Mouse (Mus musculus) ovary, postnatal 10 days (tissue): ENCODE data around the gene Axin1.
"Not testable (repeated sequence)": the region's sequence is repeated elsewhere in the genome, so short reads cannot be mapped to it uniquely, and the experiment has no call there.

Experiments
- DNase-seq: peaks from one replicate; pipeline ENCODE4 v3.0.0; 2022; ENCODE audit warnings: low spot score

Axin1 gene

DNA sequence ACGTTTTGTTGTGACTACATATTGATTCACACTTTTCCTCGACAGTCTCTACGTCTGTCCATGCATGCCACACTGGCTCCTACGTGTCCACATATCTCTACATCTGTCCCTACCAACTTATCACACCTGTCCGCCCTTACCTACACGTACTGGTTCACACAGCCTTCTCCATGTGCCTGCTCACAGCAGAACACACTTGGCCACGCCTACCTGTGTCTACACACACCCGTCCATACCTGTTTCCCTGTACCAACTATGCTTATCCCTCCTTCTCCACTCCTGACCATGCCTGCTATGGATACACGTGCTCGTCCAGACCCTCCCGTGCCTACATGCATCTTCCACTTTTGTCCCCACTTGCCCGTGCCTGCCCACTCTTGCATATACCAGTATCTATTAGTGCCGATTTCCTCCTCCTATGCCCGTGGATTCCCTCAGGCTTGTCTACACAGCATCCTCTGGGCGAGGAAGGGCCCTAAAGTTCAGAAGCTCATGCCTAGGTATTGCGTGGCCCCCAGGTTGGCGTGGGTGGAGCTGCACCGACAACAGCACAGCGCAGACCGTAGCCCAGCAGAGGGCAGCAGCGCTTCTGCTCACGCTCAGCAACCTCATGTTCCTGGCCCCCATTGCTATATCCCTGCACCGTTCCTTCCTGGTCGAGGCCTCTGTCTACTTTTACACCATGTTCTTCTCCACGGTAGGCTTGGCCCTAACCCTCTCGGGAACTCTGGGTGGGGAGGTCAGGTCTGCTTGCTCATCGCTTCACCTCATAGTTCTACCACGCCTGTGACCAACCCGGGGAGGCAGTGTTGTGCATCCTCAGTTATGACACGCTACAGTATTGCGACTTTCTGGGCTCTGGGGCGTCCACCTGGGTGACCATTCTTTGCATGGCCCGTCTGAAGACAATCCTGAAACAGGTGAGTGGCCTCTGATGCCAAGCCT is 18.4 kb upstream of the Axin1 start:
- DNase-seq = no peak

DNA sequence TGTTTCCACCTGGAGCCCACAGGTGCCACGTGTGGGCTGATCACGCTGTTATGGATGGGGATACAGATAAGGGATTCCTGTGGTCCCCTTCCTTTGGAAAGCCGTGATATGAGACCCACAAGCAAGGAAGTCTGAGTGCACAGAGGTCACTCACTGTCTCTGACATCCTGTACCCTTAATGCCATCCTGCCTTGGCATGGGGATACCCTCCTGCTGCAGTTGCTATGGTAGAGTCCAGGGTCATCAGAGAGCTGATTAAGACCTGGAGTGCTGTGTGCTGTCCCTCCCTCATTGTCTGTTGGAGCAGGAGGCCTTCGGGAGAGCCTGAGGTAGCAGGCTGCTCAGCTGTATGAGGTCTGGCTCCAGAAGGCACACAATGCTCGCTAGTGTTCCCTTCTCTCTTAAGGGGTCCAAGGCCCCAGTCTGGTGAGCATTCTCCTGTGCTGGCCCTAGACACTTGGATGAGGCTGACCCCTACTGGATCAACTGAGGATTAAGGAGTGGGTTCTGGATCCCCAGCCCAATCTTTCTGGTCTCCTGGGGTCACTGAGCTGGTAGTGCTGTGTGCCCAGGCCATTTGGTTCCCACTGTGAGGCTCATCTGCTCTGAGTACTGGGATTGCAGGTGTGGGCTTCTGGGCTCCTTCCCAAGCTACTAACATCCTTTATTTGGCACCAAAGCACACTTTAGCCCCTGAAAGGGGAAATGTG is 15.9 kb upstream of the Axin1 start:
- DNase-seq = no peak

DNA sequence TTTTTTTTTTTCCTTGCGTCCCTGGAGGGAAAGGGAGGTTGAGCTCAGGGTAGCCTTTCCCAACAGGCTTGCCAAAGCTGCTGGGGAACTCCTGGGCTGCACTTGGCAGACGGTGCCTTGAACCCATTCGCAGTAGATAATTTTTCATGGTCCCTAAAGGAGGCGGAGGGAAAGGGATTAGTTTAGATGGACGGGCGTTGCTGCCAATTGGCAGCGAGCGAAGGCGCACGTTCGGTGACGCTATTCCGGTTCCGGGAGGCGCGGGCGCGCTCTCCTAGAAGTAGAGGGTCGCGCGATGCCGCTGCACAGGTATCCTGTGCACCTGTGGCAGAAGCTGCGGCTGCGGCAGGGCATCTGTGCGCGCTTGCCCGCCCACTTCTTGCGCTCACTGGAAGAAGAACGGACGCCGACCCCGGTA is 15.2 kb upstream of the Axin1 start, which contains the start of gene Mrpl28:
Mrpl28 (plus strand) TSS at position 234 of the 418 bp plus-strand sequence.
- DNase-seq = peak; percentile 71

DNA sequence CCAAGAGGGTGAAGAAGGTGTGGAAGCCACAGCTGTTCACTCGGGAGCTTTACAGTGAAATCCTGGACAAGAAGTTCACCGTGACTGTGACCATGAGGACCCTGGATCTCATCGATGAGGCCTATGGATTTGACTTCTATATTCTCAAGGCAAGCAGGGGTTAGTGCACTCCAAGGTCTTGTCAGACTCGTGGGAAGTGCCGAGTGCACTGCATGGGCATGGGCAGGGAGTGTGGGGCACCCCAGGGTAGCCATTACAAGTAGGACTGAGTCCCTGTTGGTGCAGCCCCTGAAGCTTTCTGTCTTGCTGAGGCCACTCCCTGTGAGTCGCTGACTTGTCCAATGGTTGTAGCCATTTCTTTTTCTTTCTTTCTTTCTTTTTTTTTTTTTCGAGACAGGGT is 13.9 kb upstream of the Axin1 start:
- DNase-seq = no peak

DNA sequence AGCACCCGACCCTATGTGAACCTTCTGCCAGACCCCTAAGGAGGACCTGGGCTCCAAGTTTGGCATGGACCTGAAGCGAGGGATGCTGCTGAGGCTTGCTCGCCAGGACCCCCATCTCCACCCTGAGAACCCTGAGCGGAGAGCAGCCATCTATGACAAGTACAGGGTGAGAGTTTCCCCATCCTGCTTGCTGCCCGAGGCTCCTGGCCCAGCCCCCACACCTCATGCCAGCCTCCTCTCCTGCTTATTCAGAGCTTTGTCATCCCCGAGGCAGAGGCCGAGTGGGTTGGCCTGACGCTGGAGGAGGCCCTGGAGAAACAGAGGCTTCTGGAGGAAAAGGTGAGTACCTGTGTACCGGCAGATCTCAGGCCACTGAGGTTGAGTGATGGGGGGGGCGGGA is 13.3 kb upstream of the Axin1 start:
- no peak for DNase-seq

DNA sequence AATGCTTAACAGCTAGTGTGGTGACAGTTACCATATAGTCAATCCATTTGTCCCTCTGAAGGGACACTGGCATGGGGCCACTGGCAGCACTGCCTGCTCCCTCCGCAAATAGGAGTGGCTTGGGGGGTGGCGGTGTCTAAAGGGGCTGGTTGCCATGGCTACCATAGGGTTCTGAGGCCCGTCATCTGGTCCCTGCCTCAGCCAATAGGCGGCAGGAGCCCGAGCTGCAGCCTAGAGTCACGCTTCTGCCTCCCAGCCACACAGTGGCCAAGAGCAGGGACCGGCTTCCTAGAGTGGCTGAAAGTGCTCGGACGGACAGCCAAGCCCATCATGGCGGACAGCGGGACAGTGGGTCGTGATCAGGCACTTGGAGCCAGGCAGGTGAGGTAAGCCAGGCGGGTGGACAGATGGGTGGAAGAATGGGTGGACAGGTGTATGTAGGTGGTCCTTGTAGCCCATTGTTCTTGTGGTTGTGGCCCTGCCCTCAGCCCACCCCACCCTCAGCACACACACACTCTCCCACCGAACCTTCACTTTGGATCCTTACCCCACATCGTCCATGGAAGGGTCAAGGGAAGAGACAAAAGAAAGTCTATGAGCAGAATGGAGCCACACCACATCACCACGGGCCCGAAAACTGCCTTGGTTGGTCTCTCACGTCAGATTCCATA is 7.3 kb upstream of the Axin1 start:
- DNase-seq = no peak

DNA sequence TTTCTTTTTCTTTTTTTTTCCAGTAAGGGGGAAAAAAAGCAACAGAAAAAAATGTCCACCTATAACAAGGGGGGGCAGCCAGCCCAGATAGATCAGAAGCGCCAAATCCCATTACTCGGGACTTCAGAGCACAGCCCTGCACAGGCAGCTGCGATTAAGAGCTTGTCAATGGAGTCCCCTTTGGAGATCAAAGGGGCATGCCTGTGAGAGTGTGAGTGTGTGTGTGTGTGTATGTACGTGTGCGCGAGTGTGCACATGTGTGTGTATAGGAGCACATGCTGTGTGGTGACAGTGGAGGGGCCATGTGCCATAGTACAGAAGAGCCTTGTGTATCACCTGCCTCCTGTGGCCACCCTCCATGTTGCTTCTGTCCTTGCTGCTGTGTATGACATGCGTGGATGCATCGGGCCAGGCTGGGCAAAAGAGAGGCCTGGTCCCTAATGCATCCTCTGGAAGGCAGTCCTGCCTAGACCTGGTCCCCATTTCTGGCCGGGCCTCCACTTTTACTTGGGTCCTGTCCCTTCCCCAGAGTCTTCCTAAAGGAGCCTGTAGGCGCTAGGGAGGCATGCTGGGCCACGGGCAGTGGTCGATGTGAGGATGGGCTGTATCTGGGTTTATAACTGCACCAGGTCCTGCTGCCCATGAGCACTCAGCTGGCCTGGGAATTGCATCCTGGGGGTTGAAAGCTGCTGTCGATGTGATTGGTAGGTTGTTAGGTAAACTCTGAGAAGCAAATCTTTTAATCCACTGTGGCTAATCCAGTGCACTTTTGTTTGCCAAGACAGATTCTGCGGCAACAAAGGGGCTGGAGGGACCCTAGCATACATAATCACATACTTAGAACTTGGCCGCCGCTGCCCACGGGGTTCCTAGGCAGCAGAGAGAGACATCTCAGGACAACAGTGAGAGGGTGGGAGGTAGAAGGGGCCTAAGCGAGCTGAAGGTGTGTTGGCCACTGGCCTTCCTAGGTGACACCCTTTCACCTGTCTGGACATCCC is 6.3 kb upstream of the Axin1 start:
- DNase-seq = no peak

DNA sequence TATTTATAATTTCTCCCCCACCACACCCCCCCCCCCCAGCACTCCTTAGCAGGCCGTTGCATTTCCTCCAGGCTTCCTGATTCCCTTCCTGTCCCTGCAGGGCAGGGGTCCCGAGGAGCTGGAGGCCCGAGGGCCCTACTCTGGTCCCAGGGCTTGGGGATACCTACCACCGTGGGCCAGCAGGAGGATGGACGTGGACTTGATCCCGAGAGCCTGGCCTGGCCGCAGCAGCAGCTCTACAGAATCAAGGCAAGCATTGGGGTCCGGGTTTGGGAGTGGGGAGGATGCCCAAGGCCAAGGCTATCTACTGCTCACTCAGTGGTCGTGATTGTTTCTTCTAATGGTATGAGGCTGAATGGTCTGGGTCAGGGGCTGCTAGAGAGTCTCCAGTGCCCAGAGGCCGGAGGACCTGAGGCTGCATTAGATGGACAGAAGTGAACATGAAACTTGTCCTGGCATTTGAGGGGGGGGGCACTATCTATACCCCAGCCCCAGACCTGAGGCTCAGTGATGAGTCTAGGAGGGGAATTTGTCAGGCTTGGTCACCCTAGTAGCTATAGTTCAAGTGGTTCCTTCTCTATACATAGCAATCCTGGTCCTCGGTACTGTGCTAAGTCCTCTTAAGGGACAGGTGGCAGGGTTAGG is 1.3 kb upstream of the Axin1 start:
- no peak for DNase-seq

DNA sequence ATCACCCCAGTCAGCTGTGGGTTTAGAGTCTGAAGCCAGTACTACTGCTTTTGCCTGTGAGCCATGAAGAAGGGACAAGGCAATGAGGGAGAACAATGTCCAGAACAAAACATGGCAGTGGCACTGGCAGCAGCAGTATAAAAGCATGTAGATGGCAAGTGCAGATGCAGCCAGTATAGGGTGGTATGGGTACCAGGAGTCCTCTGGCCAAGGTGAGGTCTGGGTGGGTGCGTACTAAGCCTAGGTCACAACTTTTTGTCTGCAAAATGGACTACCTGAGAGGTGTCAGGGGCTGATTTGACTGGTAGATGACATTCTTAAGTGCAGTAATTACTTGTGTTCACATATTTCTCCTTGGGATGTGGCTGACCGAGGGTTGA is 747 bp upstream of the Axin1 start:
- no peak for DNase-seq

DNA sequence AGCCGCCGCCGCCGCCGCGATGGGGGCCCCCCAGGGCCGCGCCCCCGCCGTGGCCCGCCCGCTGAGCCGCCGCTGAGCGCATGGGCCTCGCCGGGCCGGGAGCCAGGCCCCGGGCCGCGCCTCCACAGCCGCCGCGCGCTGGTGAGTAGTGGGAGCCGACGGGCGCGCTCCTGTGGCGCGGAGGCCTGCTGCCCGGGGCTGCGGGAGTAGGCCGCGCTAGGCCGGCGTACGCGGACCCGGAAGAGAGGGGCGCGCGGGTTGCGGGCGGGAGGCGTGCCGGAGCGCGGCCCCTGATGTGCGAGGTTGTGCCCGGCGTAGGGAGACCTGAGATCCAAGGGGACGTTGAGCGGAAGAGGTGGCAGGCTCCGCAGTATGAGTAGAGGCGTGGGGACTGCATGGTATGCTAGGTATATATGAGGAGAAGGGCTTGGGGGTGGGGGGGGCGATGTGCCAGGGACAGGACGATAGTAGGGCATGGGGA is 453 bp downstream of the Axin1 start:
- DNase-seq = no peak

DNA sequence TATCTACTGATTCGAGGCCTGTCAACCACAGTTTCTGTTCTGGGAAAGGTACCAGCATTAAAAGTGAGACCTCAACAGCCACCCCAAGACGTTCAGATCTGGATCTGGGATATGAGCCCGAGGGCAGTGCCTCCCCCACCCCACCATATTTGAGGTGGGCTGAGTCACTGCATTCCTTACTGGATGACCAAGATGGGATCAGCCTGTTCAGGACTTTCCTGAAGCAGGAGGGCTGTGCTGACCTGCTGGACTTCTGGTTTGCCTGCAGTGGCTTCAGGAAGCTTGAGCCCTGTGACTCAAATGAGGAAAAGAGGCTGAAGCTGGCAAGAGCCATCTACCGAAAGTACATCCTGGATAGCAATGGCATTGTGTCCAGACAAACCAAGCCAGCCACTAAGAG is 4.3 kb downstream of the Axin1 start:
- no peak for DNase-seq

DNA sequence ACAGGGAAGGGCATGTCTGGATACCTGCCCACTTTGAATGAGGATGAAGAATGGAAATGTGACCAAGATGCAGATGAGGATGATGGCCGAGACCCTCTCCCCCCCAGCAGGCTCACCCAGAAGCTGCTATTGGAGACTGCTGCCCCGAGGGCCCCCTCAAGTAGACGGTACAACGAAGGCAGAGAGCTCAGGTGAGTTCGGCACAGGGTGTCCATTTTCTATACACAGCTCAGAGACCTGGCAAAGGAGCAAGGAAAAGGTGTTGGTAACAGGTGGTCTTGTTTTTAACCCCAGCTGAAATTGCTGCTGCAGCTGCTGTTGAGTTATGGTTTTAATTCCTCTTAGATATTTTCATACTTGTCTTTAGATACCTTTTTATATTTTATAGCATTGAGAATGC is 4.9 kb downstream of the Axin1 start:
- no peak for DNase-seq

DNA sequence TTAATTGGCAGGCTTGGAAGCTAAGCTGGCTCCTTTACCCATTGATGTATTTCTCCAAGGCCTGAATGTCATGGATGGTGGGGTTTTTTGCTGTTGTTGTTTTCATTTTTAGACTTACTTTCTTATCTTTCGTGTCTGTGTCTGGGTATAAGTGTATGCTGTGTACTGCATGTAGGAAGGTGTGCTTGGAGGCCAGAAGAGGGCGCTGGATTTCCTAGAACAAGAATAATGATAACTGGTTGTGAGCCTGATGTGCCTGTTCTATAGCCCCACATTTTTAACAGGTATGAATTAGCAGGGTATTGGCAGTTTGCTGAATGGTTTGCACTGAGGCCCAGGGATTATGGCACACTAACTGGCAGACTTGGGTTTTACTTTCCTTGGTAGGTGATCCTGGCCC is 10.6 kb downstream of the Axin1 start:
- DNase-seq = no peak

DNA sequence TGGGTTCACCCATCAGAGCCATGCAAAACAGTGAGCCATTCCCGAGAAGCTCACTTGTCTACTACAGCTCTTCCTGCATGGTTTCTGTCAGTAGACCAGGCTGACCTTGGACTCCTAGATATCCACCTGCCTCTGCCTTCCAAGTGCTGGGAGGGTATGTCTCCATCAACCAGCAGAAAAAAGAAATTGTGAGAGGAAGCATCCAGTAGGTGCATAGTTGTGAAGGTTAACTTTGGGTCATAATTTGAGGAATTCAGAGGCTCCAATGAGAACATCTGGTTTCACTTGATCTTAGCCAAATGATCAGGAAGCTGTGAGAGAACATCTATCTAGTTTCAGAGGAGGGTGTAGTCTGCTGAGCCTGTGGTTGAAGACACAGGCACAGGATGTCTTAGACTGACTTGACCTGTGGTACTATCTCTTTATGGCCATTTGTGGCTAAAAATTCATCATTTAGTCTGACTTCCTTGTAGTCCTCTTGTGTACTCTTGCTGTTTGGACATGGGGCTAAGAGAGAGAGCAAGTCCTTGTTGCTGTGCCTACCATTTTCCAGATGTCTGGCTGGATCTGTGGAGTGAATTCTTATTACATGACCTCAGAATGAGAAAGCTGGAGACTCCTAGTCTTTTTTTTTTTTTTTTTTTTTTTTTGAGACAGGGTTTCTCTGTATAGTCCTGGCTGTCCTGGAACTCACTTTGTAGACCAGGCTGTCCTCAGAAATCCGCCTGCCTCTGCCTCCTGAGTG is 13.6 kb downstream of the Axin1 start:
- DNase-seq = no peak

DNA sequence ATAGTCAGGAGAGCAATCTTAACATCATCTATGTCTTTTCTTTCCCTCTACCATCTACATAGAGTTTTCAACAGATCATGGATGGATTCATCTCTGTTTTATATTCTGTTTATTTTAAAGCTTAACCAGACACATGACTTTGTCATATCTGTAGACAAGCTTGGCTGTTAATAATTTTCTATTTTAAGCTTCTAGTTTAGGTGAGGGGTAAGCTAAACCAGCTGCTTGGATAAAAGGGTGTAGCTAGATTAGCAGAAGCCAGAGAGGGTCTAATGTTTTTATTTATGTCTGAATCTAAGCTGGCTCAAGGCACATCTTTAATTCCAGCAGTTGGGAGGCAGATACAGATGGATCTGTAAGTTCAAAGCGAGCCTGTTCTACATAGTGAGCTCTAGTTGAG is 24.2 kb downstream of the Axin1 start:
- no peak for DNase-seq

DNA sequence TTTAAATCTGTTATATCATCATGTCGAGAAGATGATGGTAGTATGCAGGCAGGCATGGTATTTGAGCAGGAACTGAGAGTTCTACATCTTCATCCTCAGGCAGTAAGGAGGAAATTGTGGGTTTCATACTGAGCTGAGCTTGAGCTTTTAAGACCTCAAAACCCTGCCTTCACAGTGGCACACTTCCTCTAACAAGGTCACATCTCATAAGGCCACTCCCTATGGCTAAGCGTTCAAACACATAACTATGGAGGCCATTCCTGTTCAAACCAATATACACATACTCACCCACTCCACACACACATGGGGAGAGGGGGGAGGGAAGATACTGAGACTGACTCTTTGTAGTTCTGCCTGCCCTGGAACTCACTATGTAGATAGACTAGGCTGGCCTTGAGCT is 29.6 kb downstream of the Axin1 start:
- no peak for DNase-seq

DNA sequence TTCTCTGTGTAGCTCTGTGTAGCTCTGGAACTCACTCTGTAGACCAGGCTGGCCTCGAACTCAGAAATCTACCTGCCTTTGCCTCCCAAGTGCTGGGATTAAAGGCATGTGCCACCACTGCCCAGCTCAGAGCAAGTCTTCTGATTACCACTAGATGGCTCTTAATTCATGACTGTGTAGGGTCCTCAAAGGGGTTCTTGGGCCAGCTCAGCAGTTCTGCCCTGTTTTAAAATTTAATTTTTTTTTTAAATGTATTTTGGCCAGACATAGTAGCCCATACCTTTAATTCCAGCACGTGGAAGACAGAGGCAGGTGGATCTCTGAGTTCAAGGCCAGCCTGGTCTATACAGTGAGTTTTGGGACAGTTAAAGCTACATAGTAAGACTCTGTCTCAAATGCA is 36.8 kb downstream of the Axin1 start:
- DNase-seq = not testable (repeated sequence)

DNA sequence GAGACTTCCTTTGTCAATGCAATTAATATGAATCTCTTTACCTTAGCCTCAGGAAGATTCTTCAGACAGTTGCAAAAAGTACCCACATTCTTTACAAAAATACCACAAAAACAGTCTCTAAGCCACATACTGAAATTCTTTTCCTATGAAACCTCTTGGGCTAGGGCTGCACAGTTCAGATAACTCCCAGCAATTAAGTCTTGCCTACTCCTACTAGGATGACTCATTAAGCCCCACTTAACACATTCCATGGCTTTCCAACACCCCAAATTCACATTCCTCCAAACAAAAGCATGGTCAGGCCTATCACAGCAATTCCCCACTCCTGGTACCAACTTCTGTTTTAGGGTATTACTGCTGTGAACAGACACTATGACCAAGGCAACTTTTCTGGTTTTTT is 40.1 kb downstream of the Axin1 start:
- DNase-seq = no peak

DNA sequence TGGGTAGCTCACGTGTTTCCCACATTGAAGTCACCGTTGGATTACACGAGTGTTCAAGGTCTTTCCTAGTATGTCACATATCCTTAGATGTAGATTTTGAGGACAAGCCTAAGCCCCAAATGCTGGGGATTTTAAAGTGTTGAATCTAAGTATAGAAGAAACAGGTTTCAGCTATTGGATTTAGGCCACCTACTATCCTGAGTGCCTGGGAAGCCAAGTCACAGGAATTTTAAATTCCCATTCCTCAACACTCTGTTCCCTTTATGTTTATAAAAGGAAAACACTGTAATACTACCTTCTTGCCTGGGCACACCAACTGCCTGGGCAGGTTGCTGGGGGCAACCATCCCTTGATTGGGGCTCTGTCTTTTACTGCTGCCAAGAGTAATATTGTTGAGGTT is 42.7 kb downstream of the Axin1 start:
- DNase-seq = no peak

DNA sequence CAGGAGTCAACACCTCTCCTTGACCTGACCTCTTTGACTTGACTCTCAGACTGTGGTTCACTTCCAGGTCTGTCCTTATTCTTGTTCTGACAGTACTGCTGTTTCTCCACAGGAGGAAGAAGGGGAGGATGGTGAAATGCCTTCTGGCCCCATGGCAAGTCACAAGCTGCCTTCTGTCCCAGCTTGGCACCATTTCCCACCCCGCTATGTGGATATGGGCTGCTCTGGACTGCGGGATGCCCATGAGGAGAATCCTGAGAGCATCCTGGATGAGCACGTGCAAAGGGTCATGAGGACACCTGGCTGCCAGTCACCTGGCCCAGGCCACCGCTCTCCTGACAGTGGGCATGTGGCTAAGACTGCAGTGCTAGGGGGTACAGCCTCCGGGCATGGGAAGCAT is 49.1 kb downstream of the Axin1 start:
- no peak for DNase-seq
